Mouse (Mus musculus) kidney, postnatal 14 days (tissue): ENCODE measurements around the gene Wwtr1.
A peak's percentile ranks its signal among the peaks of the same experiment; 100 is the strongest.

Experiments used
- DNase-seq: peaks from one replicate; pipeline ENCODE4 v3.0.0; 2022; ENCODE audit warnings: mixed read lengths

The Wwtr1 gene

GRCm38 (mm10) chr3:57440956-57441355, 134.8 kb downstream of the Wwtr1 start:
- no peak for DNase-seq

- no peak for DNase-seq
Observed at GRCm38 (mm10) chr3:57435364-57435763, 140.3 kb downstream of the Wwtr1 start.

- DNase-seq, result no peak
Observed at GRCm38 (mm10) chr3:57431706-57432105, 144.0 kb downstream of the Wwtr1 start.

- DNase-seq, result peak; percentile 30
Observed at GRCm38 (mm10) chr3:57429486-57429885, 146.2 kb downstream of the Wwtr1 start.

GRCm38 (mm10) chr3:57428682-57429464, 146.8 kb downstream of the Wwtr1 start:
- peak; percentile 32 for DNase-seq

GRCm38 (mm10) chr3:57426351-57426750, 149.4 kb downstream of the Wwtr1 start:
- DNase-seq, result no peak

GRCm38 (mm10) chr3:57425089-57425730, 150.5 kb downstream of the Wwtr1 start, which contains the start of gene Tm4sf4:
Tm4sf4 (plus strand) TSS chr3:57425314.
- no peak for DNase-seq

- DNase-seq, result no peak
Observed at GRCm38 (mm10) chr3:57420660-57421059, 155.1 kb downstream of the Wwtr1 start.

GRCm38 (mm10) chr3:57420233-57420632, 155.5 kb downstream of the Wwtr1 start:
- no peak for DNase-seq

- DNase-seq, result no peak
Observed at GRCm38 (mm10) chr3:57411535-57411934, 164.2 kb downstream of the Wwtr1 start.
